8 mouse cellular contexts compared by ENCODE assay signal in genomic region chr8:12561403-12561960, GRCm38 (mm10). TPM values are rescaled to one million over a fixed set of nuclear protein-coding genes. Genes with fewer than 3 reads are reported as not detected.
DNase-seq lines count a peak whose midpoint lies in the region; ATAC-seq and TF ChIP-seq lines count a peak whose summit lies in the region.
"Had no signal": no experiment of that assay in that cellular context is flagged by ENCODE, and none has a peak within 500 bp of the region (broad histone marks: within the 10 kb centered on the region; RNA-seq: fewer than 3 reads in every experiment).

No protein-coding gene starts in this region.

- H3K4me1 ChIP-seq in G1E (ENCODE audit: insufficient read depth, low read depth, low read length): no peaks in the 10 kb centered on the region
- H3K4me1 ChIP-seq: liver, embryonic 15.5 days had no signal

- intact Hi-C loops in gastrocnemius, adult 2 months (cut with DNase I): loop anchor here (1.0 to 5.0 kb wide), 2 partner anchors 564 to 604 kb away; no protein-coding TSS in a partner anchor

- no peaks in the 10 kb centered on the region for H3K9me3 ChIP-seq in G1E (replicated peaks)
- H3K9me3 ChIP-seq: liver, embryonic 15.5 days had no signal

- H3K27me3 ChIP-seq in G1E (ENCODE audit: insufficient read depth, low read length): peaks cover 3% of the 10 kb centered on the region; the same call in 1 of the 2 replicates

- no peaks in the 10 kb centered on the region for H3K36me3 ChIP-seq in G1E (replicated peaks)
- H3K36me3 ChIP-seq: liver, embryonic 15.5 days had no signal

- ATAC-seq in G1E (ENCODE audit: extremely low read depth, insufficient number of reproducible peaks, low FRiP score, poor library complexity, severe bottlenecking): no peak

- peak; percentile 47 to 50 for DNase-seq in B cell, adult 2 months
- DNase-seq in G1E (ENCODE audit: low spot score): peak; percentile 24
- DNase-seq in cerebellum, adult 8-10 months: peak; percentile 28
- peak; percentile 71 for DNase-seq in gastrocnemius, adult 2 months
- DNase-seq in layer of hippocampus, adult 2 months (ENCODE audit: low spot score in 2 of 2): peak; percentile 42 to 70
- peak; percentile 79 for DNase-seq in lung, postnatal 14 days
- DNase-seq in spleen, postnatal 10 days (ENCODE audit: low spot score in 2 of 2): peak; percentile 13 to 68

- peak; percentile 42; the same call in 1 of the 2 replicates for TF ChIP-seq CTCF in G1E (IDR thresholded peaks at IDR 0.05; ENCODE audit: low read depth, low read length)
- peak; percentile 72 for TF ChIP-seq CTCF in gastrocnemius, adult 2 months (IDR thresholded peaks at IDR 0.05)
- peak; percentile 90 for TF ChIP-seq CTCF in layer of hippocampus, adult 2 months (conservative IDR thresholded peaks at IDR 0.05)

- H3K4me3 ChIP-seq in G1E (ENCODE audit: low read depth, low read length): no peak overlapping the region
- H3K4me3 ChIP-seq in gastrocnemius, adult 2 months: no peak overlapping the region
- no peak overlapping the region for H3K4me3 ChIP-seq in layer of hippocampus, adult 2 months
- H3K4me3 ChIP-seq: liver, embryonic 15.5 days had no signal

- no peak overlapping the region for H3K27ac ChIP-seq in gastrocnemius, adult 2 months
- no peak overlapping the region for H3K27ac ChIP-seq in layer of hippocampus, adult 2 months
- H3K27ac ChIP-seq: liver, embryonic 15.5 days had no signal

RNA-seq across cellular contexts. Expression of gene Spaca7, which starts 11.3 kb away (rescaled TPM):
- total RNA-seq in G1E (2014; fragmentation: Nextera tagmentation) (not detected in 2 replicates), G1E (2017) (not detected in 2 replicates)
- polyA plus RNA-seq in G1E (2012): not detected in 2 replicates
- total RNA-seq in gastrocnemius, adult 2 months (2021): not detected
- total RNA-seq in layer of hippocampus, adult 2 months (2021): not detected
- polyA plus RNA-seq: liver, embryonic 15.5 days had no signal

Comparison
In these comparisons a context has a peak if more than half of its experiments do, and no peak if none do; other contexts are left out.
1. DNase-seq: peak in every context shown above with its lines; median percentile 79 in lung, postnatal 14 days; 71 in gastrocnemius, adult 2 months; 56 in layer of hippocampus, adult 2 months; 48 in B cell, adult 2 months; 40 in spleen, postnatal 10 days; 28 in cerebellum, adult 8-10 months; 24 in G1E.